Mouse (Mus musculus) stomach, embryonic 15.5 days (tissue): ENCODE measurements around the gene Pdp2. TPM values are rescaled to one million over a fixed set of nuclear protein-coding genes. Genes with fewer than 3 reads are reported as not detected.

Experiments
- ATAC-seq: fragments of 200-750 bp; cut with Nextera tagmentation; 2 replicates; pipeline ENCODE4 v1.8.0; 2017; ENCODE audit warnings: low read depth, moderate number of reproducible peaks, moderate TSS enrichment; ENCODE audit not compliant: insufficient read depth, low FRiP score
- H3K27ac ChIP-seq: fragments of 300-500 bp; sonication (generic); 2 replicates; pipeline ENCODE4 v1.5.1; 2015; ENCODE audit warnings: mild to moderate bottlenecking, inconsistent platforms
- H3K27me3 ChIP-seq: fragments of 300-500 bp; sonication (generic); replicated peaks from 2 replicates; pipeline ENCODE4 v1.6.1; 2015; ENCODE audit warnings: inconsistent platforms
- H3K36me3 ChIP-seq: fragments of 300-500 bp; sonication (generic); 2 replicates; pipeline ENCODE4 v1.6.1; 2015; ENCODE audit warnings: inconsistent platforms
- H3K4me1 ChIP-seq: fragments of 300-500 bp; sonication (generic); 2 replicates; pipeline ENCODE4 v1.6.1; 2015; ENCODE audit warnings: inconsistent platforms
- H3K4me2 ChIP-seq: fragments of 300-500 bp; sonication (generic); 2 replicates; pipeline ENCODE4 v1.6.1; 2015; ENCODE audit warnings: mild to moderate bottlenecking, inconsistent platforms
- H3K4me3 ChIP-seq: fragments of 300-500 bp; sonication (generic); replicated peaks from 2 replicates; pipeline ENCODE4 v1.5.1; 2015; ENCODE audit warnings: inconsistent platforms
- H3K9ac ChIP-seq: fragments of 300-500 bp; sonication (generic); 2 replicates; pipeline ENCODE4 v1.6.1; 2015; ENCODE audit warnings: inconsistent platforms
- H3K9me3 ChIP-seq: fragments of 300-500 bp; sonication (generic); 2 replicates; pipeline ENCODE4 v1.6.1; 2016; ENCODE audit warnings: inconsistent platforms
- WGBS: fragments of 180-500 bp; shearing (Covaris S2); methylation state at CpG from one replicate; pipeline ENCODE4 v1.1.7; 2015; 5-methylcytosine and 5-hydroxymethylcytosine counted together
- polyA plus RNA-seq: library from polyadenylated mRNA; unstranded; fragments of >200 nt; fragmentation: Nextera tagmentation; extraction: Ambion mirVana; gene quantifications from 2 replicates; pipeline ENCODE4 v1.2.1, GENCODE M21; 2015

Gene Pdp2
- polyA plus RNA-seq, 1 experiment from 2014 or later: 11.8 TPM

- Histone ChIP-seq H3K27ac (no peak overlapping the region), H3K4me3 (no peak overlapping the region), H3K4me2 (no peak overlapping the region), H3K9ac (no peak overlapping the region), H3K27me3 (peaks cover 4% of the 10 kb centered on the region), H3K36me3 (no peaks in the 10 kb centered on the region), H3K4me1 (peaks cover 25% of the 10 kb centered on the region), H3K9me3 (no peaks in the 10 kb centered on the region)
- WGBS: 74% methylated on average over 4 of the region's 4 CpGs
- no peak for ATAC-seq
Observed at GRCm38 (mm10) chr8:104627065-104627740, 36.0 kb downstream of the Pdp2 start.

GRCm38 (mm10) chr8:104628402-104628801 is 37.2 kb downstream of the Pdp2 start:
- H3K9me3 ChIP-seq: no peaks in the 10 kb centered on the region
- H3K4me3 ChIP-seq: no peak overlapping the region
- no peak overlapping the region for H3K27ac ChIP-seq
- no peak for ATAC-seq
- H3K4me1 ChIP-seq: peaks cover 27% of the 10 kb centered on the region
- WGBS: 93% methylated on average over 21 of the region's 21 CpGs
- no peaks in the 10 kb centered on the region for H3K36me3 ChIP-seq
- H3K4me2 ChIP-seq: no peak overlapping the region
- H3K9ac ChIP-seq: no peak overlapping the region
- H3K27me3 ChIP-seq: peaks cover 4% of the 10 kb centered on the region

- no peaks in the 10 kb centered on the region for H3K9me3 ChIP-seq
- ATAC-seq: no peak
- H3K4me3 ChIP-seq: no peak overlapping the region
- peak overlapping the region; percentile 73; the same call in 1 of the 2 replicates for H3K4me2 ChIP-seq
- 67% methylated on average over 22 of the region's 22 CpGs for WGBS
- H3K27me3 ChIP-seq: peaks cover 4% of the 10 kb centered on the region
- peaks cover 27% of the 10 kb centered on the region for H3K4me1 ChIP-seq
- H3K36me3 ChIP-seq: no peaks in the 10 kb centered on the region
- H3K27ac ChIP-seq: no peak overlapping the region
- no peak overlapping the region for H3K9ac ChIP-seq
Observed at GRCm38 (mm10) chr8:104629306-104630110, 38.3 kb downstream of the Pdp2 start.

GRCm38 (mm10) chr8:104630111-104630479 is 38.8 kb downstream of the Pdp2 start:
- Histone ChIP-seq H3K27ac (no peak overlapping the region), H3K9me3 (no peaks in the 10 kb centered on the region), H3K4me3 (peak overlapping the region; percentile 41), H3K36me3 (no peaks in the 10 kb centered on the region), H3K4me2 (peak overlapping the region; percentile 73), H3K4me1 (peaks cover 27% of the 10 kb centered on the region), H3K27me3 (peaks cover 4% of the 10 kb centered on the region), H3K9ac (no peak overlapping the region)
- ATAC-seq: no peak
- 34% methylated on average over 8 of the region's 8 CpGs for WGBS

GRCm38 (mm10) chr8:104630574-104630973 is 39.3 kb downstream of the Pdp2 start:
- H3K9ac ChIP-seq: peak overlapping the region; percentile 16; the same call in 1 of the 2 replicates
- peaks cover 4% of the 10 kb centered on the region for H3K27me3 ChIP-seq
- no peaks in the 10 kb centered on the region for H3K9me3 ChIP-seq
- peak overlapping the region; percentile 73 for H3K4me2 ChIP-seq
- 0 out of 2 replicates have a peak, but pooled peaks have one; percentile 15 for ATAC-seq
- H3K4me1 ChIP-seq: peaks cover 27% of the 10 kb centered on the region
- H3K4me3 ChIP-seq: peak overlapping the region; percentile 41
- 2% methylated on average over 36 of the region's 36 CpGs for WGBS
- no peaks in the 10 kb centered on the region for H3K36me3 ChIP-seq
- H3K27ac ChIP-seq: no peak overlapping the region

GRCm38 (mm10) chr8:104630981-104631663 is 39.9 kb downstream of the Pdp2 start, which contains the start of gene Rrad:
Rrad (minus strand) TSS chr8:104631327.
- H3K9ac ChIP-seq: peak within 1 kb of the TSS; percentile 16; the same call in 1 of the 2 replicates
- H3K4me2 ChIP-seq: peak within 1 kb of the TSS; percentile 73
- peak within 1 kb of the TSS; percentile 11; the same call in 1 of the 2 replicates for H3K27ac ChIP-seq
- H3K4me1 ChIP-seq: peaks cover 27% of the 10 kb centered on the region
- peaks cover 4% of the 10 kb centered on the region for H3K27me3 ChIP-seq
- H3K9me3 ChIP-seq: no peaks in the 10 kb centered on the region
- H3K36me3 ChIP-seq: no peaks in the 10 kb centered on the region
- under 1% methylated on average over 20 of the region's 28 CpGs for WGBS
- ATAC-seq: peak; percentile 60
- peak within 1 kb of the TSS; percentile 41 for H3K4me3 ChIP-seq

GRCm38 (mm10) chr8:104631975-104632374 is 40.7 kb downstream of the Pdp2 start:
- WGBS: 42% methylated on average over 5 of the region's 5 CpGs
- Histone ChIP-seq H3K4me1 (peaks cover 27% of the 10 kb centered on the region), H3K4me3 (no peak overlapping the region), H3K27me3 (peaks cover 4% of the 10 kb centered on the region), H3K27ac (peak overlapping the region; percentile 11; the same call in 1 of the 2 replicates), H3K9ac (no peak overlapping the region), H3K9me3 (no peaks in the 10 kb centered on the region), H3K36me3 (no peaks in the 10 kb centered on the region), H3K4me2 (peak overlapping the region; percentile 73; the same call in 1 of the 2 replicates)
- no peak for ATAC-seq

GRCm38 (mm10) chr8:104632486-104632885 is 41.2 kb downstream of the Pdp2 start:
- no peak overlapping the region for H3K27ac ChIP-seq
- H3K9ac ChIP-seq: no peak overlapping the region
- no peaks in the 10 kb centered on the region for H3K9me3 ChIP-seq
- WGBS: 64% methylated on average over 6 of the region's 6 CpGs
- H3K4me3 ChIP-seq: no peak overlapping the region
- peaks cover 4% of the 10 kb centered on the region for H3K27me3 ChIP-seq
- H3K4me2 ChIP-seq: no peak overlapping the region
- no peak for ATAC-seq
- H3K36me3 ChIP-seq: no peaks in the 10 kb centered on the region
- H3K4me1 ChIP-seq: peaks cover 27% of the 10 kb centered on the region

- H3K27me3 ChIP-seq: peaks cover 4% of the 10 kb centered on the region
- no peaks in the 10 kb centered on the region for H3K36me3 ChIP-seq
- 52% methylated on average over 9 of the region's 9 CpGs for WGBS
- no peaks in the 10 kb centered on the region for H3K9me3 ChIP-seq
- no peak for ATAC-seq
- no peak overlapping the region for H3K27ac ChIP-seq
- no peak overlapping the region for H3K4me2 ChIP-seq
- peaks cover 27% of the 10 kb centered on the region for H3K4me1 ChIP-seq
- no peak overlapping the region for H3K4me3 ChIP-seq
- H3K9ac ChIP-seq: no peak overlapping the region
Observed at GRCm38 (mm10) chr8:104633156-104633744, 42.0 kb downstream of the Pdp2 start.

- no peak overlapping the region for H3K9ac ChIP-seq
- H3K4me3 ChIP-seq: no peak overlapping the region
- peaks cover 19% of the 10 kb centered on the region for H3K4me1 ChIP-seq
- ATAC-seq: no peak
- H3K27ac ChIP-seq: no peak overlapping the region
- H3K9me3 ChIP-seq: no peaks in the 10 kb centered on the region
- peaks cover 4% of the 10 kb centered on the region for H3K27me3 ChIP-seq
- 80% methylated on average over 3 of the region's 3 CpGs for WGBS
- H3K36me3 ChIP-seq: 0 out of 2 replicates have a peak, but pooled peaks cover 2% of the 10 kb centered on the region
- no peak overlapping the region for H3K4me2 ChIP-seq
Observed at GRCm38 (mm10) chr8:104635004-104635710, 43.9 kb downstream of the Pdp2 start.

GRCm38 (mm10) chr8:104638010-104638409 is 46.8 kb downstream of the Pdp2 start:
- ATAC-seq: no peak
- Histone ChIP-seq H3K4me2 (no peak overlapping the region), H3K9me3 (no peaks in the 10 kb centered on the region), H3K27me3 (no peaks in the 10 kb centered on the region), H3K36me3 (0 out of 2 replicates have a peak, but pooled peaks cover 2% of the 10 kb centered on the region), H3K9ac (no peak overlapping the region), H3K4me1 (peaks cover 10% of the 10 kb centered on the region), H3K27ac (no peak overlapping the region), H3K4me3 (no peak overlapping the region)
- 88% methylated on average over 6 of the region's 6 CpGs for WGBS
